Mouse (Mus musculus): ENCODE results near the gene Mepce.

- TF ChIP-seq POLR2A (IDR thresholded peaks at IDR 0.05; ENCODE audit: borderline replicate concordance, insufficient read depth, low read length) (no peak), CTCF (IDR thresholded peaks at IDR 0.05; ENCODE audit: borderline replicate concordance, insufficient read depth, low read depth, low read length) (no peak)
Measured at GRCm38 (mm10) chr5:137758921-137759534, 28.4 kb downstream of the Mepce start.

Measured in cerebellum, adult 2 months (tissue).